Mouse (Mus musculus) spleen, adult 2 months (tissue): ENCODE measurements around the gene Hba-x.

Source experiments
- CTCF ChIP-seq: fragments of 200-500 bp; IDR thresholded peaks from 2 replicates; pipeline ENCODE4 v1.5.1; 2011; ENCODE audit warnings: mild to moderate bottlenecking, inconsistent platforms; ENCODE audit not compliant: insufficient read depth, insufficient read length, insufficient replicate concordance; ENCODE audit errors: extremely low read depth
- POLR2A ChIP-seq: fragments of 200-500 bp; IDR thresholded peaks from 2 replicates; pipeline ENCODE4 v1.6.1; 2011; ENCODE audit warnings: low read depth, low read length, inconsistent platforms

- no peak for TF ChIP-seq CTCF
- TF ChIP-seq POLR2A, result no peak
Measured at GRCm38 (mm10) chr11:32276347-32276746, at the start of gene Hba-x.
